Mouse (Mus musculus) heart, postnatal 4 days (tissue): ENCODE data around the gene Mreg. TPM values are rescaled to one million over a fixed set of nuclear protein-coding genes. Genes with fewer than 3 reads are reported as not detected.
"Not testable (repeated sequence)": the region's sequence is repeated elsewhere in the genome, so short reads cannot be mapped to it uniquely, and the experiment has no call there.

ENCODE experiments used
- DNase-seq: peaks from one replicate; pipeline ENCODE4 v3.0.0; 2021
- total RNA-seq, 2 experiments: library from RNA; stranded (reverse); gene quantifications; 2 replicates each; pipeline ENCODE4 v1.2.3; 2021

The Mreg gene
- 10 to 100 TPM; 17.7 to 21.1 TPM for total RNA-seq

DNA sequence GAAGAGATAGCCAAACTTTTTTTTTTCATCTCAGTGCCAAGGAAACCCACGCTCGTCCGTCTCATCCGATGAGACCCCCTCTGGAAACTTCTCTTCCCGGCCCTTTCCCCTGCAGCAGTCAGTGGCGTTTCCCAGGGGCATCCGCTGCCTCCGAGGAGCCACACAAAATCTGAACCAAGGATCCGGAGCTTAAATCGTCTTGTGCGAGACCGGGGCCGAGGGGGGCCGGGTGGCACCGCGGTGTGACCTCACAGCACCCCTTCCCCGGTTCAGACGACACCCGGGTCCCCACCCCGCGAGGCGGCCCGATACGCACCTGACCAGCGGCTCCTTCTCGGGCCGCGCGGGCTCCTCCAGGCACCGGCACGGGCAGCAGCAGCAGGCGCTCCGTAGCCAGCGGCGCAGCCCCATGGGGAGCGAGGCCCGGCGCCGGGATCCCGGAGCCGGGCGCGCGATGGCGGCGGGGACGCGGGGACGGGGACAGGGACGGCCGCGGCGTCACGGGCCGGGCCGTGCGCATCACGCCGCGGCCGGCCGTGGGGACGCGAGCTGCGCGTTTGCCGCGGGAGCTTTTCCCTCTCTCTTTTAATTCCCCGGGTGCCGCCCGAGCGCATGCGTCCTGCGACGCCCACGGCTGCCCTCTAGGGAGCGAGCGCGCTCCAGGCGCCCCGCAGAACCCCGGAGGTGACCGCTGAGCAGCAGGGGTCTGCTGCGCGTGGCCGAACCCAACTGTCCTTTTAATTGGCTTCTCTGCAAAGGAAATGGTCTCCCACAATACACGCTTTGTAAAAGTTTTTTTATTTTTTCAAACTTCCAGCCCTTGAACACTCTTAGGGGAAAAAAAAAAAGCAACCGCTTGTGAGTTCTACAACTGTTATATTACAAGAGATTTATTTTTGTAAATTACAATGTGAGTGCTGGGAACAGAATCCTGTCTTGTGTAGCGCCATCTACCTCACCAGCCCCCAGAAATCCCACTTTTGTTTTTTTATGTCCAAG is at the start of gene Mreg:
Gene Mreg (minus strand): TSS at position 607 of the 999 bp plus-strand sequence.
- DNase-seq, result peak; percentile 78

DNA sequence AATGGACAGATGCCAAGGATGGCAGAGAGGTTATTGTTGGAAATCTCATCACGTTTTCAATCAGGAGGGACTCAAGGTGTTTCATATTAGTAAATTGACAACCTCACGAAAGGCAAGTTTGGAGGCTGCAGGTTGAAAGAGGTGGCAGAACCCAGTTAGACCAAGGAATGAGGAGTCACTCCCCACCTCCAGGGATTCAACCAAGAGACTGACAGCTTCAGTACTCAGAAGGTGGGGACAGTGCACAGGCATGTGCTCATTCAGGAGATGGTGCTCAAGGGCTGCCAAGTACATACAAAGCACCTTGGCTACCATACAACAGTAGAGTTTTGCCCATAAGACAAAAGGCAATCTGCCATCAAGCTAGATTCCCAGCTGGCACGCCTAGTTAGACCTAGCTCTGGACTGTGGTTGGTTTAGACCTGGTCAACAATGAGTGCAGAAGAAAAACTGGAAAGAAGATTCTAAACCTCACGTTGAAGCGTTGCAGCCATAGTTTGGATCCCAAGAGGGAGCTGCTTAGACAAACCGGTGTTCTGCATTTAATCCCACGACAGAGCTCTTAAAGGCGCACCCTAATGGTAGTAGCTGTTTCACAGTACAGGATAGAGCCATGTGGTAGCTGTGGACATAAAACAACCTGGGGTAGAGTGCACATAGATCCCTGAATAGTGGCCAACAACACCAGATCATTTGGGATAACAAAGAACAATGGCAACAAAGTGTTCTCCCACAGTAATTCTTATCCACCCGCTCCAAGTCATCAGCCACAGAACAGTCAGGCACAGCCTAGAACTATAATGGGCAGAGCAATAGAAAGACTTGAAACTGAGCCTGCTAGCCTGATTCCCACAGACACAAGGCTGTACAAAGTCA is 44.5 kb upstream of the Mreg start:
- DNase-seq, result no peak

DNA sequence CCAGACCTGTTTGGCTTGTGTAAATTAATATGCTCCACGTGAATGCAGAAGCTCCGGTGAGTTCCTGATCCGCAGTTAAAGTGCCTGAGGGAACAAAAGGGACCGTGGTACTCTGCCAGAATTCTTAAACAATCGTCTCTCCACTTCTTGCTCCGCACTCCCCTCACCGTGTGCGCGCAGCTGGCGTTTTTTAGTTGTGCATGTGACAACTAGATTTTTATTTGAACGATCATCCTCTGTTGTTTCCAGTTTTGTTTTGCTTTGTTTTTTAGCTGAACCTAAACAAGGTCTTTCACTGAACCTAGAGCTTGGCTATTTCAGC is 43.7 kb upstream of the Mreg start:
- DNase-seq, result no peak

DNA sequence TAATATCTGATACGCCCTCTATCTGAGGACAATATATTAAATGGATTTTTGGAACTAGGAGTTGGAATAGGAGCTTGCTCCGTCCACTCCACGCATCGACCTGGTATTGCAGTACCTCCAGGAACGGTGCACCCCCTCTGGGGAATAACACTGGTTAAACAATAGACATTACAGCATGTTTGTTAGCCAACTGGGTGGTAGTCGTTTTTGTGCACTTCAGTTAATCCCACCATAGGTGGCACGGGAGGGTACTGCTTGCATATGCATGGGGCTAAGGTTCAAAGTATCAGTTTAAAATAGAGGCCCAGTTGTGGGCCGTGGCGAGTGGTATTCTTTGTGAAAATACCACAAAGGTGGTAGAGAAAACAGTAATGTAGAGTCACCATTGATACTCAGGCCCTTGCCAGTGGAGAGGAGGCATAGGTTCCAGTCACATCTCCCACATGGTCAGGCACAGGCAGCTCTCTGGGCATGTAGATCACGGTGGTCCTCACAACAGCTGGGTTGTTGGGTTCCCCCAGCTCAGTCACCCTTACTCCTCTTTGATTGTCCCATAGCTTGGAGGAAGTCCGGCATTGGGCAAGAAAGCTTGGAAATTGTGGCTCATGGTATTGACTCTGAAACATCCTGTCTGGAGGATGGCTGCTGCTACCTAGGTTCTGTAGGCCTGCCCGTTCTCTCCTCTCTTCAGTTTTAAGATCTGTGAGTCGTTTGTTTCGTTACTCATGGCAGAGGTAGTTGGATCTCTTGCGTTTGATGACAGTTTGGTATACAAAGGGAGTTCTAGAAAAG is 43.2 kb upstream of the Mreg start:
- DNase-seq, result peak; percentile 65

DNA sequence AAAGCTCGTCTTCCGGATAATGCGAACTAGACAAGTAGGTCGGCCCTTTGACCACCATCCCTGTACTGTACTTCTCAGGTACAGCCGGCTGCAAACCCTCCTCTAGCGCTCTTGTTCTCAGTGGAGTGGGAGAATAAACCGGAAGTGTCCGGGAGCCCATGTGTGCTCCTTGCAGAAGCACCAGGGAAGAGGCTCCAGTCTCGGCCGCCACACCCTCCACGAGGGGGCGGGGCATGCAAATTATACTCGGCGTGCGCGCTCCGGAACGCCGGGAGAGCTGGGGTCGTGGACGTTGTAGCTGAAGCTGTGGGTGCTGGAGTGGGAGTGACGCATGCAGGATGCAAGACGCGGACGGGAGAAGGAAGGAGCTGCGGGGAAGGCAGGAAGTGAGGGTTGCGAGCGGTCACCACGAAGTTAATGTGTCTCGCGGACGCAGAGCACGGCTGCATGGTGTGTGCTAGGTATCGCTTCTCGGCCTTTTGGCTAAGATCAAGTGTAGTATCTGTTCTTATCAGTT is 42.5 kb upstream of the Mreg start:
- DNase-seq, result peak; percentile 91

DNA sequence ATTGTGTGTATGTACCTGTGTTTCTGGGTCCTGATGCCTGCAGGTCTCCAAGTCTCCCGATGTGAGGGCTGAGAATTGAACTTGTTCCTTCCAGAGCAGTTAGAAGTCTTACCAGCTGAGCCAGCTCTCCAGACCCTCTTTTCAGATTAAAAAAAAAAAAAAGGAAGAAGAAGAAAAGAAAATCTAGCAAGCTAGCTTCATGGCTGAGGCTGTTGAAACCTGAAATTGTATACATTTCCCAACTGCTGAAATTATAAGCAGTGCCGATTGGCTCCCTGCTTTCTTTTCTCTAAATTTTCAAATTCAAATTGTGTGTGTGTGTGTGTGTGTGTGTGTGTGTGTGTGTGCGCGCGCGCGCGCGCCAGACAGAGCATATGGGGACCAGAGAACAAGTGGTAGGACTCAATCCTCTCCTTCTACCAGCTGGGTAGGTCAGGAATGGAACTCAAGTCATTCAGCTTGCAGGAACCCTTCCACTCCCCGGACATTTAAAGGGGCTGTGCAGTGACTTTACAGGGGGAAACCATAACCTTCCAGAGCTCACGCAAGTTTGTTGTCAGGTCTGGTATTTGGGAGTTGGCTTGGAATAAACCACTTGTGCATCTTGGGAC is 41.9 kb upstream of the Mreg start:
- DNase-seq, result no peak

DNA sequence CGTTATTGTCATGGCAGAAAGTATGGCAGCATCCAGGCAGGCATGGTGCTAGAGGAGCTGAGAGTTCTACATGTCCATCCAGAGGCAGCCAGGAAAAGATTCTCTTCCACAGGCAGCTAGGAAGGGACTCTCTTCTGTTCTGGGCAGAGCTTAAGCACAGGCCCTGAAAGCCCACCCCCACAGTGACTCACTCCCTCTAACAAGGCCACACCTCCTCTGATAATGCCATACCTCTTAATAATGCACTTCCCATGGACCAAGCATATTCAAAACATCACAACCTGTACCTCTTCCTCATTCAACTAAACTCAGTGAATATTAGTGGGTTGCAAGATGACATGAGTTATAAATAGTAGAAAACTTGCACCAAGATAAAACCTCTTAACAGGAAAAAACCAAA is 39.7 kb upstream of the Mreg start:
- DNase-seq, result no peak

DNA sequence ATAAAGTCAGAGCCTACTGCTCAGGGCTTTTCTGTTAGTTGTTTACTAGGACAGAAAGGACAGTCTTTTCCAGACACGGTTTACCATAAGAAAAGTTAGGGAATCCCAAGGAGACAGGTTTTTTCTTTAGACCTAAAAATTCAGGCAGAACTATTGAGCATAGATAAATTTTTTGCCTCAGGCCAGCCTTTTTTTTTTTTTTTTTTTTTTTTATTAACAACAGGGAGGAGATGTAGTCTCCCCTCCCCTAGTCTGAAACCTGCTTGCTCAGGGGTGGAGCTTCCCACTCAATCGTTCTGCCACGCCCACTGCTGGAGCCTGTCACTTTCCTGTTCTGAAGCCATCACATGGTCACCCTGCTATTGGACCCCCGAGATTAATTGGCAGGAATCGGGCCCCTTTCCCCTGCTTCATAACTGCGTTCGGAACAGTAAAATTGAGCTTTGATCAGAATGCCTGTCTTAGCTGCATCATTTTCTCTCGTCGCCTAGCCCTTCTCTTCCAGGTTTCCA is 36.2 kb upstream of the Mreg start:
- not testable (repeated sequence) for DNase-seq

DNA sequence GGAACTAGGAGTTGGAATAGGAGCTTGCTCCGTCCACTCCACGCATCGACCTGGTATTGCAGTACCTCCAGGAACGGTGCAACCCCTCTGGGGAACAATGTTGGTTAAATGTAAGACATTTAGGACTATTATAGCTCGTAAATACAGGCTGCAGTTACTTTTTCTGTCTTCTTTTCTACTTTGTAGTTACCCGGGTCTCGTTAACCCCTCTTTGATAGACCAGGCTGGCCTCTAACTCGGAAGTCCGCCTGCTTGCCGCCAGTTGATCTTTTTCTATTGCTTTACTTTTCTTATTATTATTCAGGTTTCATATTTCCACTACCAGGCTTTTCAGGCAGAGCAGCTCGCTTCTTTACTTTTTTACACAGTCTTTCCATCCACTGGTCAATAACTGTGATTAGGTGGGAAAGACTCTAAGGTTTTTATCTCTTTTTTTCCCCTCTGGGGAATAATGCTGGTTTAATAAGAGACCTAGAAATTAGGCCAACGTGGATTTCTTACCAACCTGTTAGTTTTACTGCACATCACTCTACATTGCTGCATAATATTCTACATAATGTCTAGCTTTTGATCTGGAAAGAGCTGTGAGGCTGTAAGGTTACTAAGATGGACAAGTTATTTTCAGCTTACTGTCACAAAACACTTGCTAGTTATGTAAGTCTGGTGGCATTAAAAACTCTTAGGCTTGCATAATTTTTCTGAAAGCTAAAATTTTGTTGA is 32.4 kb upstream of the Mreg start:
- no peak for DNase-seq

DNA sequence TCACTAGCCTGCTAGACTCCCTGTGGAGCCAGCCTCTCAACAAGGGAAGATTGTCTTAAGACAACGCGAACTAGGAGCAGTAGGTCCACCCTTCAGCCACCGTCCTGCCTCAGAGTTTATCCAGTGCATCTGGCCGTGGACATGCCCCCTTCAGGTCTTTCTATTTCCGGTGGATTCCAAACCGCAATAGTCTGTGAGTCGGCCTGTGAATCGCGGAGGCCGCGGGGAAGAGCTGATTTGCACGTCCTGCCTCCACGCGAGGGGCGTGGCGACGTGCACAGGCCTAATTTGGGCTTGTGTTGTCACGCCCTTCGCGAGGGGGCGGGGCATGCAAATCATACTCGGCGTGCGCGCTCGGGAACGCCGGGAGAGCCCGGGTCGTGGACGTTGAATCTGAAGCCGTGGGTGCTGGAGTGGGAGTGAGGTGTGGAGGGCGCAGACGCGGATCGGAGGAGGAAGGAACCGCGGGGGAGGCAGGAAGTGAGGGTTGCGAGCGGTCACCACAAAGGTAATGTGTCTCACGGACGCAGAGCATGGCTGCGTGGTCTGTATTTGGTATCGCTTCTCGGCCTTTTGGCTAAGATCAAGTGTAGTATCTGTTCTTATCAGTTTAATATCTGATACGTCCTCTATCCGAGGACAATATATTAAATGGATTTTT is 31.7 kb upstream of the Mreg start:
- peak; percentile 96 for DNase-seq

DNA sequence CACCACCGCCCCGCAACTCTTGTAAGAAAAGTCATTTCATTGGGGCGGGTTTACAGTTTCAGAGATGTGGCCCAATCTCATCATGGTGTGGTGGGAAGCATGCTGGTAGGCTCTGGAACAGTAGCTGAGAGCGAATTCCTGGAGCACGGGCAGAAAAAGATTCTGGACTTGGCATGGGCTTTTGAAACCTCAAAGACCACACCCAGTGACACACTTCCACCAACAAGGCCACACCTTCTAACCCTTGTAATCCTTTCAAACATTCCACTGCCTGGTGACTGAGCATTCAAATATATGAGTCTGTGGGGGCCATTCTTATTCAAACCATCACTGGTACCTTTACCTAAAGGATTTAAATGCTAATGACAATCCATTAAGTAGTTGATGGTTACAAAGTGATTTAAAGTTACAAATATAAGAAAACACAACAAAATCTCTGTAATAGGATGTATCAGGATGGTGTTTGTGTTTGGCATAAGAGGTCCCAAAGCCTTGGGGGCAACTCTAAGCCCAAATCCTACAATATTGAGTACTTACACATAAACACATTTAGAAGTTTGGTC is 30.6 kb upstream of the Mreg start:
- no peak for DNase-seq

DNA sequence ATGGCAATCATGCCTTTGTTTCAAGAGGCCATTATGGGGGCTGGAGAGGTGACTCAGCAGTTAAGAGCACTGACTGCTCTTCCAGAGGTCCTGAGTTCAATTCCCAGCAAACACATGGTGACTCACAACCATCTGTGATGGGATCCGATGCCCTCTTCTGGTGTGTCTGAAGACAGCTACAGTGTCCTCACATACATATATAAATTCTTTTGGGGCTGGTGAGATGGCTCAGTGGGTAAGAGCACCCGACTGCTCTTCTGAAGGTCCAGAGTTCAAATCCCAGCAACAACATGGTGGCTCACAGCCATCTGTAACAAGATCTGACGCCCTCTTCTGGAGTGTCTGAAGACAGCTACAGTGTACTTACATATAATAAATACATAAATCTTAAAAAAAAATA is 27.0 kb upstream of the Mreg start:
- not testable (repeated sequence) for DNase-seq

DNA sequence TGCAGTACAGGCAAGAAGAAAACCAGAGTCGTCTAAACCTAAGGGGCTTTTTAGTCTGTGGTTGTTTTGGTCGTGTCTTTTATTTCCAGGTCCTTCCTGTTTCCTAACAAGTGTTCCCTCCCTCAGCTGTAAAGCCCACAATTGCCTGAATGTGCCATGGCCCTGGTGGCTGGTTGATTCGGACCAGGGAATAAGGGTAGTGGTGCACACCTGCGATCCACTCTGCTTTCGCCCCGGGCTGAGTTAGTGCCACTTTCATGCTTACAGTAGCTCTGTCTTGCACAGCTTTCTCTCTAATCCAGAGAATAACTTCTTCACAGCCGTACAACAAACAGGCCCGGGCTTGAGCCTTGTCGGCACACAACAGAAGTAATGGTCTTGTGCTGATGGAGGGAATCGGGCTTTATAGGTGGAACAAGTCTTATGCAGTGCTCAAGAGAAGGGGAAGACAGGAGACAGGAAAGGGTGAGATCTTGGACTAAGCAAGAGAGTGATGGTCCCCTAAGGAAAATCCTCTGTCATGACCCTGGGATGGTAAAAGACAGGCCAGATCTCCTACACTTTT is 26.0 kb upstream of the Mreg start:
- DNase-seq, result no peak

DNA sequence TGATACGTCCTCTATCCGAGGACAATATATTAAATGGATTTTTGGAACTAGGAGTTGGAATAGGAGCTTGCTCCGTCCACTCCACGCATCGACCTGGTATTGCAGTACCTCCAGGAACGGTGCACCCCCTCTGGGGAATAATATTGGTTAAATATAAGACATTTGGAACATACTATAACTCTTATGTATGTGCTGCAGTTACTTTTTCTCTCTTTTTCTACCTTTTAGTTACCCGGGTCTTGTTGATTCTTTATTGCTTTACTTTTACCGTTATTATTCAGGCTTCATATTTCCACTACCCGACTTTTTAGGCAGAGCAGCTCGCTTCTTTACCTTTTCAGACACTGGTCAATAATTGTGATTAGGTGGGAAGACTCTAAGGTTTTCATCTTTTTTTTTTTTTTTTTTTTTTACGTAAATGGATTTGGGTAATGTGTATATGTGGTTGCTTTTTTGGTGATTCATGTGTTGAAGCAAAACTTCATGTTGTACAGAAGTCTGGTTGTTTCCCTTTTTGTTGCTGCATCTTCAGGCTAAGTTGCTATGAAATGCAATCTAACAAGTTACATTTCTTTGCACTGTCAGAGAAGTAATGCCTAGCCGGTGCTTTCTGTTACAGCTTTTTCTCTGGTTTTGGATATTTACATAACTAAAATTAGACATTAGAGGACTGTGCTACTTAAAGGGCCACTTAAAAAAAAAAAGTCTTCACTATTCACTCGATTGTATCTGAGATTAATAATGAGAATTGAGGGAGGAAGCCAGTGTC is 25.1 kb upstream of the Mreg start:
- DNase-seq, result peak; percentile 39

DNA sequence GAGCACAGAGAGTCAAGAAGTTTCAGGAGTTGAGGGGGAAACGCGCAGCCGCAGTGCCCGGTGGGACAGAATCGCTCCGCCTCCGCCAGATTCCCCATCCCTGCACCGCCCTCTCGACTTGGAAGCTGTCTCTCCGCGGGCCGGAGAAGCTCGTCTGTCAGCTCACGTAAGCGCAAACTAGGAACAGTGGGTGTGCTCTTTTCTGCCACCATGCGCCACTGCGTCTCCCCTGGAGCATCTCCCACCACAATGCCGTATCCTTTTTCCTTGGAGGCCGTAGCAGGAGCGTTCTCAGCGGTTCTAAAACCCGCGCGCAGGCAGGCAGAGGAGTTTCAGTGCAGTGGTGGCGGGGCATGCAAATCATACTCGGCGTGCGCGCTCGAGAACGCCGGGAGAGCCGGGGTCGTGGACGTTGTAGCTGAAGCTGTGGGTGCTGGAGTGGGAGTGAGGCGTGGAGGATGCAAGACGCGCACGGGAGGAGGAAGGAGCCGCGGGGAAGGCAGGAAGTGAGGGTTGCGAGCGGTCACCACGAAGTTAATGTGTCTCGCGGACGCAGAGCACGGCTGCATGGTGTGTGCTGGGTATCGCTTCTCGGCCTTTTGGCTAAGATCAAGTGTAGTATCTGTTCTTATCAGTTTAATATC is 24.4 kb upstream of the Mreg start:
- DNase-seq, result peak; percentile 82

DNA sequence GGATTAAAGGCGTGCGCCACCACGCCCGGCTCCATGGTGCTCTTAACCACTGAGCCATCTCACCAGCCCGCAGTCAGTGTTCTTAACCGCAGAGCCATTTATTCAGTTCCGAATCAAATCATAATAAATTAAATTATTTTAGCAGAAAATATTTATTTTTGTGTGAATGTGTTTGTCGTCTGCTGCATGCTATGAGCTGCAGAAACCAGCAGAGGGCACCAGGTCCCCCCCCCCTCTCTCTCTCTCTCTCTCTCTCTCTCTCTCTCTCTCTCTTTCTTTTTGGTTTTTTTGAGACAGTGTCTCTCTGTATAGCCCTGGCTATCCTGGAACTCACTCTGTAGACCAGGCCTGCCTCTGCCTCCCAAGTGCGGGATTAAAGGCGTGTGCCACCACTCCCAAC is 20.5 kb upstream of the Mreg start:
- DNase-seq, result not testable (repeated sequence)

DNA sequence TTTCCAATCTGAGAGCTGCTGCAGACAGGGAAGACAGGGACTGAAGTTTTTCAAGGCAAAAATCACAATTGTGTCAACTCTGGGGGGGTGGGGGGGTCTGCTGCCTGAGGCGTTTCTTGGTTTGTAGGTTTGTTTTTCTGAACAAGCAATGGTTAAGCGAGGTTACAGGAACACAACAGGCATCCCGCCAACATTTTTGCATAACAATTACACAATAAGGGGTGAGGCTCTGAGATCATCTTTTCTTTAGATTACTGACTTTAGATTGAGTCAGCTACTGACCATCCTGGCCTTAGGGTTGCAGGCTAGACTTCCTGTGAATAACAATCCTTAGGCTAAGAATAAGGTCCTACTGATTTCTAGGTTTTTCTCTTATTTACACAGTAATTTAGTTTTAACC is 16.9 kb upstream of the Mreg start:
- peak; percentile 29 for DNase-seq

DNA sequence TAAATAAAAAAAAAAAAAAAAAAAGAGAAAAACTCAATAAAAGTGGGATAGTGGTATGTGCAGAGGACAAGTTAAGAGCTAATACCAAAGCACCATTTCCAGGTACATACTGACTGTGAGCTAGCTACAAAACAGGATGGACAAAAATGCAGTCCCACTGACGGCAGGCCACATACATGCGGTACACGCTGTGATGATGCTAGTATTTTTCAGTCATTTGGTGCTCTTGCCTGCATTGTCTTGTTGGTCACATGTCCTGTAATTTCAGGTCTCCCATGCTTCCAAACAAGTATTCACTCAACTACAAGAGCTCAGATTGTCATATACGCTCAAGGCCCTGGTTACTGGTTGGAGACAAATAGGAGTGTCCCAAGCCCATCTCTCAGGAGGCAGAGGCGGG is 15.4 kb upstream of the Mreg start:
- no peak for DNase-seq
